Mouse (Mus musculus): ENCODE results near the gene Scamp2.

DNA sequence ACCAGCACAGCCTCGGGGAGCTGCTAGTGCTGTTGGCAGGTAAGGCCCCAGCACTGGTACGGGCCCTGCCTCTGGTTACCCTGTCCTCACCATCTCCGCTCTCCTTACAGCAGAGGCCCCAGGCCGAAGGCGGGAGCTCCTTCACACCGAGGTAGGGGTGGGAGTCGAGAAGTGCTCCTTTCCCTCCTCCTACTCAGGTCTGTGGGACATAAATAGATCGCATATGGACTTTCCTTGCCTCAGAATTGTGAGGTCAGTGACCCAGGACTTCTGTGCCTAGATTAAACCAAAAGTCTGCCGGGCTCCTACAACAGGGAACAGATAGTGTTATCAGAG, 33.4 kb downstream of the Scamp2 start:
- TF ChIP-seq CTCF (IDR thresholded peaks at IDR 0.05; ENCODE audit: control insufficient read depth, insufficient read depth, low read length) (no peak), POLR2A (IDR thresholded peaks at IDR 0.05; ENCODE audit: borderline replicate concordance, control insufficient read depth, low read depth, low read length) (no peak)
